Mouse (Mus musculus): ENCODE measurements around the gene Aff4. TPM values are rescaled to one million over a fixed set of nuclear protein-coding genes. Genes with fewer than 3 reads are reported as not detected.

The Aff4 gene
- total and polyA plus RNA-seq, 2 experiments from 2014 or later, result 90.2 to 103 TPM

DNA sequence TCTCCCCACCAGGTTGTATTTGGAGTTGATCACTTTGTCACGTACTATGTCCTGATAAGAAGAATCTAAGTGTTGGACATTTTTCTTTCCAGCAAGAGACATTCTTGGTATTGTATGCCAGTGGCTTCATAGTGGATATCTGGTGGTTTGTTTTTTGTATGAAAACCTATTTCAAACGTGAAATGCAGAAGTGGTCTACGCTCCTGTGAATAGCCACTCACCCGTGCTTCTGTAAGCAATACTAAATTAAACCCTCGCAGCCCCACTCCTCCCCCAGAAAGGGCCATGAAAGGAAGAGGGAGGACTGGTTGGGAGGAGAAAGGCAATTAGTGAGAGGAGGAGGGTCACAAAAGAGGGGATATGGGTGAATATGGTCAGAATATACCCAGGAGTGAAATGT, 7.9 kb upstream of the Aff4 start:
- H3K4me3 ChIP-seq (ENCODE audit: low read depth, low read length), result no peak overlapping the region
- no peak for ATAC-seq (ENCODE audit: low FRiP score)
- no peaks in the 10 kb centered on the region for H3K36me3 ChIP-seq (ENCODE audit: insufficient read depth, low read length)
- H3K27me3 ChIP-seq (ENCODE audit: insufficient read depth, low read length), result no peaks in the 10 kb centered on the region
- no peak for TF ChIP-seq CTCF (IDR thresholded peaks at IDR 0.05)
- WGBS, result 74% methylated on average over 5 of the region's 5 CpGs
- H3K9me3 ChIP-seq (ENCODE audit: low read length), result no peaks in the 10 kb centered on the region
- H3K9ac ChIP-seq (replicated peaks; ENCODE audit: low read length, poor library complexity, severe bottlenecking), result no peak overlapping the region
- no peak overlapping the region for H3K27ac ChIP-seq (ENCODE audit: low read depth, low read length)
- no peak overlapping the region for H3K4me2 ChIP-seq (ENCODE audit: low read depth, low read length, poor library complexity, severe bottlenecking)
- no peak for DNase-seq (ENCODE audit: low spot score)
- no peaks in the 10 kb centered on the region for H3K4me1 ChIP-seq (ENCODE audit: insufficient read depth, low read length)

DNA sequence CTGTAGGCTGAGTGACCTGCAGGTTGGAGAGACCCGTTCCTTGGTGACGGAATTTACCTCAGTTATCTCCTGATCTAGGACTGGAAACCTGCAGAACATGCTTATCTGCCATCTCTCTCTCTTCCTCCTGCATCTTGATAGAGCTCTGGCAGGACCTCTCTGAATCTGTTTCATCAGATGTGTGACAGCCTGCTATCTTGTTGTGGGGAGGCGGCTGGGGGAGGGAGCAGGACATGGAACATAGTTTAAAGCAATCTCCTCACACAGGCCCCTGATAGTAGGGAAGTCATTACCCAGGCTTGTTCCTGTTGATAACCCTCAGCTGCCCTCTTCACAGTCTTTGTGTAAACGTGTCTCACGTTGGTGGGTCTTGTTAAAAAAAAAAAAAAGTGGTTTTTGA, 5.3 kb upstream of the Aff4 start:
- no peaks in the 10 kb centered on the region for H3K36me3 ChIP-seq (ENCODE audit: insufficient read depth, low read length)
- DNase-seq (ENCODE audit: low spot score) (no peak), ATAC-seq (ENCODE audit: low FRiP score) (no peak)
- H3K4me2 ChIP-seq (ENCODE audit: low read depth, low read length, poor library complexity, severe bottlenecking), result no peak overlapping the region
- H3K27me3 ChIP-seq (ENCODE audit: insufficient read depth, low read length), result no peaks in the 10 kb centered on the region
- H3K4me1 ChIP-seq (ENCODE audit: insufficient read depth, low read length), result no peaks in the 10 kb centered on the region
- no peak for TF ChIP-seq CTCF (IDR thresholded peaks at IDR 0.05)
- WGBS, result 49% methylated on average over 5 of the region's 5 CpGs
- H3K9ac ChIP-seq (replicated peaks; ENCODE audit: low read length, poor library complexity, severe bottlenecking), result no peak overlapping the region
- H3K4me3 ChIP-seq (ENCODE audit: low read depth, low read length), result no peak overlapping the region
- H3K9me3 ChIP-seq (ENCODE audit: low read length), result no peaks in the 10 kb centered on the region
- no peak overlapping the region for H3K27ac ChIP-seq (ENCODE audit: low read depth, low read length)

DNA sequence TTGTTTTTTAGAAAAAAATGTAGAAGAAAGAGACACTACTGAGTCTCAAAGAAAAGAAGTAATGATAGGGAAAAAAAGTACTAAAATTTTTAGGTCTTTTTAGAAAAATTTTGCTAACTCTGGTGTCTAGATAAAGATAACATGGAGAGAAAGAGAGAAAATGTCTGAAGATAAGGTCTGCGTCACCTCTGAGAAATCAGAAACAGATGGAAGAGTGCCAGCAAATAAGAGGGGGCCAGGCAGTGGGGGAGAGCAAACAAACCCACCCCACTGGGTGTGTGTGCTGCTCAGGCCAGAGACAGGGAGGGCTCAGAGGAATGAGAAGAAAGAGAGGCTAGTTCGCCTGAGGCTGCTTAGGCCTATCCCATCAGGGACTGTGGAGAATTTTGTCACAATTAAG, 4.9 kb upstream of the Aff4 start:
- no peak overlapping the region for H3K4me3 ChIP-seq (ENCODE audit: low read depth, low read length)
- H3K4me1 ChIP-seq (ENCODE audit: insufficient read depth, low read length), result no peaks in the 10 kb centered on the region
- H3K27me3 ChIP-seq (ENCODE audit: insufficient read depth, low read length), result no peaks in the 10 kb centered on the region
- DNase-seq (ENCODE audit: low spot score) (no peak), ATAC-seq (ENCODE audit: low FRiP score) (no peak)
- H3K4me2 ChIP-seq (ENCODE audit: low read depth, low read length, poor library complexity, severe bottlenecking), result no peak overlapping the region
- H3K9ac ChIP-seq (replicated peaks; ENCODE audit: low read length, poor library complexity, severe bottlenecking), result no peak overlapping the region
- H3K9me3 ChIP-seq (ENCODE audit: low read length), result no peaks in the 10 kb centered on the region
- no peak overlapping the region for H3K27ac ChIP-seq (ENCODE audit: low read depth, low read length)
- TF ChIP-seq CTCF (IDR thresholded peaks at IDR 0.05), result no peak
- 72% methylated on average over 2 of the region's 2 CpGs for WGBS
- no peaks in the 10 kb centered on the region for H3K36me3 ChIP-seq (ENCODE audit: insufficient read depth, low read length)

DNA sequence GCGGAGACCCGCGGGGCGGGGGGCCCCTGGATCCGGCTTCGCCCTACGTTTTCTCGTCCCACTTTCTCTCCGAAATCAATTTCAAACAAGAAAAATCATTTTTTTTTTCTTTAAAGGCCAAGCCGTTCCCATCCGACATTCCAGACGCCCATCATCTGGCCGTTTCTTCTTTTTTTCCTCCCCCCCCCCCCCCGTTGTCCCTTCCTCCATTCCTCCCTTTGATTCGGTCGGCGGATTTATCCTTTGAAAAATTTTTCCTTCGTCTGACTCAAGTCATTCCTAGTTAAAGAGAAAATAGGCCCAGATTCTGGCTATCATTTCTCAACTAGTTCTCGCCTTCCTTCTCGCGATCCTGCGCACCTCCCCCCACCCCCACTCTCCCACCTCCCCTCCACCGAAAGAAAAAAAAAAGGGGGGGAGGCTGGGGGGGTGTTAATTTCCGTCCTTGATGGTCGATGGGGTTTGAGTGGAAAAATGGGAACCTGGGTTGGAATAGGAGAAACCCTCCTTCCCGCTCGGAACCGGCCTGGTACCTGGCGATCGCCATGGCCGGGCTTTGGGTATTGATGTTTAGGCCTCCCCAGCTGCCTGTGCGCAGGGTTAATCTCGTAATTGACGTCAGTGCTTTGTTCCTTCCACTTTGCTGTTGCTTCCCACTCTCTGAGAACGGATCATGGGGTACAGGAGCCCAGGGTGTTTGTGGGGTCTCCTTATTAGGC, 750 bp downstream of the Aff4 start:
- peak overlapping the region; percentile 78 for H3K4me2 ChIP-seq (ENCODE audit: low read depth, low read length, poor library complexity, severe bottlenecking)
- no peaks in the 10 kb centered on the region for H3K36me3 ChIP-seq (ENCODE audit: insufficient read depth, low read length)
- TF ChIP-seq CTCF (IDR thresholded peaks at IDR 0.05), result no peak
- no peaks in the 10 kb centered on the region for H3K27me3 ChIP-seq (ENCODE audit: insufficient read depth, low read length)
- ATAC-seq (ENCODE audit: low FRiP score) (peak; percentile 53), DNase-seq (ENCODE audit: low spot score) (peak; percentile 77)
- under 1% methylated on average over 34 of the region's 35 CpGs for WGBS
- H3K9me3 ChIP-seq (ENCODE audit: low read length), result no peaks in the 10 kb centered on the region
- peak overlapping the region; percentile 96 for H3K4me3 ChIP-seq (ENCODE audit: low read depth, low read length)
- H3K4me1 ChIP-seq (ENCODE audit: insufficient read depth, low read length), result no peaks in the 10 kb centered on the region
- peak overlapping the region; percentile 99 for H3K27ac ChIP-seq (ENCODE audit: low read depth, low read length)
- H3K9ac ChIP-seq (replicated peaks; ENCODE audit: low read length, poor library complexity, severe bottlenecking), result peak overlapping the region; percentile 97

DNA sequence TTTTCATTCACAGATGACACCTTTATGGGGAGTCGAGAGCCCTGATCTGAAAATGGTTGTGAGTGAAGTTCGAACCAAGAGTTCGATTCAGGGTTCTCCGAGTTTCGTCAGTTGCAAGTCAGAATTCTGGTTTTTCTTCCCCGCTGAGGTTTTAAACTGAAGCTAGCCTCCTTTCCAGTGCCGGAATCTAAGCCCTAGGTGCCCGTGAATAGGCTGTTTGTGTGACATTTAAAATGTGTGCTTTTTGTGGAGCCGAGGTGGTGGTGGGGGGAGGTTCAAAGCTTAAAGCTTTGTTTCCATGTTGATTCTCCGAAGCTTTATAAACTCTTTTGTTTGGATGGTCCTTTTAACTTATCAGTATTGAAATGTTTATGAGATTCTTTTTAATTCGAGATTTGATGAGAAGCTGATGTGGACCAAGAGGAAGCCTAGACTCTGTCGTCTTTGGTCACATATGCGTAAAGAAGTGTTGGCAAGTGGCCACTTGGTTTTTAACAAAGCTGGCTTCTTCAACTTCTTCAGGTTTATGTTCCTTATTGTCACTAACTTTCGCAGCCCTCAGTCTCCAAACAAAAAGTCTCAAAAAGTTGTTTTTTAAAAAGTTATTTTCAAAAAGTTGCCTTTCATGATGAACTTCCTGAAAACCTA, 1.4 kb downstream of the Aff4 start:
- Histone ChIP-seq H3K4me1 (ENCODE audit: insufficient read depth, low read length) (no peaks in the 10 kb centered on the region), H3K9me3 (ENCODE audit: low read length) (no peaks in the 10 kb centered on the region), H3K4me3 (ENCODE audit: low read depth, low read length) (peak overlapping the region; percentile 96), H3K36me3 (ENCODE audit: insufficient read depth, low read length) (no peaks in the 10 kb centered on the region), H3K9ac (replicated peaks; ENCODE audit: low read length, poor library complexity, severe bottlenecking) (peak overlapping the region; percentile 97), H3K27me3 (ENCODE audit: insufficient read depth, low read length) (no peaks in the 10 kb centered on the region), H3K4me2 (ENCODE audit: low read depth, low read length, poor library complexity, severe bottlenecking) (peak overlapping the region; percentile 78), H3K27ac (ENCODE audit: low read depth, low read length) (peak overlapping the region; percentile 99)
- no peak for ATAC-seq (ENCODE audit: low FRiP score)
- no peak for TF ChIP-seq CTCF (IDR thresholded peaks at IDR 0.05)
- DNase-seq (ENCODE audit: low spot score), result peak; percentile 1
- WGBS, result 3% methylated on average over 14 of the region's 14 CpGs

DNA sequence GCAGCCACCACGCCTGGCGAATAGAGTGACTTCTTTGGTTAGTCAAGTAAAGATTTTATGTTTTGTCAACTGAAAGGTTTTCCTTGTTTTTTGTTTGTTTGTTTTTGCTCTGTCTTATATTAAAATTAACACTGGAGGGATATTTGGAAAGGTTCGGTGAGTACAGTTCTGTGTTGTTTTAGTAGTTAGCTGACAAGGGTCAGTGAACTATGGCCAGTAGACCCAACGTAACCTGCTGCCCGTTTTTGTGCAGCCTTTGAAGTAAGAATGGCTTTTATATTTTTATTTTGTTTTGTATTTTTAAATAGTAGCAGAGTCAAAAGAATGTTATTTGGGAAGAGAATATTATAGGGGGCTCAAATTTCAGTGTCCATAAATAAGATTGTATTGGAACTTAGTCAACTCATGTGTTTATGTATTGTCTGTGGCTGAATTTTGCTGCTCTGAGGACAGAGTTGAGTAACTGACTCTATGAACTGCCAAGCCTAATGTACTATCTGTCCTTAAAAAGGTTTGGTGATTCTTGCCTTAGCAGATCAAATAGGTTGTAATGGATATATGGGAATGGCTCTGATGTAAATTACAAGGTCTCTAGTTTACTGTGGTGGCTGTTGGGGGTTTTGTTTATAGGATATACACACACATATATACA, 8.0 kb downstream of the Aff4 start:
- Histone ChIP-seq H3K27me3 (ENCODE audit: insufficient read depth, low read length) (no peaks in the 10 kb centered on the region), H3K4me3 (ENCODE audit: low read depth, low read length) (no peak overlapping the region), H3K9ac (replicated peaks; ENCODE audit: low read length, poor library complexity, severe bottlenecking) (no peak overlapping the region), H3K4me2 (ENCODE audit: low read depth, low read length, poor library complexity, severe bottlenecking) (no peak overlapping the region), H3K9me3 (ENCODE audit: low read length) (no peaks in the 10 kb centered on the region), H3K4me1 (ENCODE audit: insufficient read depth, low read length) (no peaks in the 10 kb centered on the region), H3K36me3 (ENCODE audit: insufficient read depth, low read length) (no peaks in the 10 kb centered on the region), H3K27ac (ENCODE audit: low read depth, low read length) (no peak overlapping the region)
- 96% methylated on average over 5 of the region's 5 CpGs for WGBS
- TF ChIP-seq CTCF (IDR thresholded peaks at IDR 0.05), result no peak
- ATAC-seq (ENCODE audit: low FRiP score) (no peak), DNase-seq (ENCODE audit: low spot score) (no peak)

Data from midbrain, postnatal 0 days (tissue).